Mouse (Mus musculus): ENCODE data around the gene Angptl2.

The Angptl2 gene

DNA sequence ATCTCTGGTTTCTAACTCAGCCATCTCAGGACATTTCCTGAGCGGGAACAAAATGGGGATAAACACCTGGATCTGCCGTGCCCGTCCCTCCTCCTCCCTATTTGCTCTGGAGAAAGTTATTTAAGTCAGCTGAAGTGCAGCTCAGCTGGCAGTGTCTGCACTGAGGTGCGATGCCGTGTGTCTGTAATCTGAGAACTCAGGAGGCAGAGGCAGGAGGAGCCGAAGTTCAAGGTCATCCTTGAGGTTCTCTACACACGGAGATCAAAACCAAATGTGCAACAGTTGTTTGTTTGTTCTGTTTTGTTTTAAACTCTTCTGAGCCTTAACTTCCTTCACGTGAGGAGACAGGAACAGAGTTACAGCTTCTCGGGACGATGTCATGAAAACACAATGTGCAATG lies 14.8 kb downstream of the Angptl2 start:
- no peak for DNase-seq (ENCODE audit: low spot score)

DNA sequence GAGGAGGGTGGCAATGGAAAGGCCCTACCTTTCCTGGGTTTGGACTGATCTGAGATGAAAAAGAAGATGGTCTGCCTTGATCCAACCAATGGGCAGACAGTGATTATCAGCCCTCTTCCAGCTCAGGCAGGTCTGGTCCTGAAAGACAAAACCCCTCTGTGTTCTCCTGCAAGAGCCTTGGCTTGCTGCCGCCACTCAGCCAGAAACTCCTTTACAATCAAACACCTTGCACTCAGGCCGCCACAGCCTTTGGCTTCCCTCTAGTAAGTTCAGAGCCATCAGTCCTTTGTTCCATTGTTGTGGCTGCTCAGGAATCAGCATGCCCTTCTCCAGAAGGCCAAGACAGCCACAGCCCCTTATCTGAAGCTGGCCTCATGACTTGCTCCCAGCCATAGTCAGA lies 15.9 kb downstream of the Angptl2 start:
- no peak for DNase-seq (ENCODE audit: low spot score)

DNA sequence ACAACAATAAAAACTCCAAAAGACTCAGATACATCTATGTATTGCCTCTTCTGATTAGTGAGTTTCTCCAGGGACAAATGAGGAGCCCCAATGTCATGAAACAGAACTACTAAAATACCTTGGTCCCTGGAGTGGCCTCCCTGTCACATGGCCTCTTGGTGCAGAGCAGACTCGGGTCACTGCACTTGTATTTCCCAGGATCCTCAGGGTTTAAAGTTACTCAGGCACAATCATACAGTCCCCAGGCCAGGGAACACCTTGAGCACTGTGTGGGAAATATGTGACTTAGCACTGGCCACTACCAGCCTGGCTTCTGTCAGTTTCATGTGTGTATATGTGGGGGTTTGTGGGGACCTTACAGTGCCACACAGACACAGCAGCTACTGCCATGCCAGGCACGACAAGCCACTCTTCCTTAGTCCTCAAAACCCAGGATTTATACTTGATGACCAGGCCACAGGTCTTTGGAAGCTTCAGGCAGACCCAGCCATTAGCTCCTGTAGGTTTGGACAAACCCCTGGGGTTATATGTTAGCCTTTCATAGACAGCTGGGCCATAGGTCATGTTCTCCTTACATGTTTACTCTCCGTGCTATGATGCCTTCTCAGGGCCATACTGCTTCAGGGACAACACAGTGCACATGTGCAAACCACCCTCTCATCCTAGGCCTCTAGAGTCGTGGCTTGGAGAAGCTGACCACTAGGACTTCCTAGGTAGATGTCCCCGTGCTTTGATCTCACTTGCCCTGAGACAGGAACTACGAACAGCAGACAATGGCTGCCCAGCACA lies 17.1 kb downstream of the Angptl2 start:
- DNase-seq (ENCODE audit: low spot score), result no peak

DNA sequence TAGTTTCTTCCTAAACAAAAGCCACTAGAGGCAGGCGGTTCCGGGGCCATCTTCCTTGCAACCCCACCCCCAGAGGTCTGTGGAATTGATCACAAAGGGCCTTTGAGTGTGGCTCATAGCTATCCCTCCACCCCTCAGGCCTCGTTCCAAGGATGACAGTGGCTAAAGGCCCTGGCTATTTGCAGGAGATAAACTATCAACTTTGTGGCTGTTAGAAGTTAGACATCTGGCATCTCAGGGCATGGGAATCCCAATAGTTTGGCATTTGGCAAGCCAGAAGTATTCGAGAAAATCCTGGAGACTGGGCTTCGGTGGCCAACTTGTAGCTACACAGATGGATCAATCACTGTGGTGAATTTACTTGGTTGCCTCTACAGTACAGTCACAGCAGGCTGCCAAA lies 18.0 kb downstream of the Angptl2 start:
- no peak for DNase-seq (ENCODE audit: low spot score)

DNA sequence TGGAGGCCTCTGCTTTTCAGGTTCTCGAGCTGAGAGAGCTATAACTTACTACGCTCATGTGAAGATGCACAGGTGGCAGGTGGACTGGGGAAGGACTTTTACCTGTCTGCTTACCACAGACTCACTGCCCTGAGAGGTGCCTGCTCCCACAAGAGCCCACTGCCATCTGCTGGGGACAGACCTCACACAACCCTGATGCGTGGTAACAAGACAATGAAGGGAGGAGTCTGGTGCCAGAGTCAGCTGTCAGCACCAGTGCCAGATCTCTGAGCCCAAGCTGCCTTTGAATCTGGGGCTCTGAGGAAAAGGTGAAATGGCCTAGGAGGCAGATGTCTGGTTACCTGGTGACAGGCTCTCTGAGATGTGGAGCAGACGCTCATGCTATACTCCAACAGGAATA lies 19.0 kb downstream of the Angptl2 start:
- no peak for DNase-seq (ENCODE audit: low spot score)

DNA sequence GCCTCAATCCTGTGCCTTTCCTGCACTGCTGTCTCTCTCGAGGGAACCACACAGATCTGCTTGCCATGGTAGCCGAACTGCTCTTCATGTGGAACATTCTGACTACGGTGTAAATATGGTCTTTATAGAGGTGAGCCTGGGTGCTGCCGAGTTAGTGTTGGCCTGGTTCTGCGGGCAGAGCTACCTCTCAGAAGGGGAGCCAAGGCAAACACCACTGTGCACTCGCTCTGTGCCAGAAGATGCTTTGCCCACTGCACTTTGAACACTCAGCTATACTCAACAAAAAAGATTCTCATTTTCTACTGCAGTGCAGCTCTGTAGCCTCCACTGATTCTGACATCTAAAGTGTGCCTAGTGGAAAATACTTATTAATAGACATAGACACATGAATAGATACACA lies 21.7 kb downstream of the Angptl2 start:
- DNase-seq (ENCODE audit: low spot score), result no peak

DNA sequence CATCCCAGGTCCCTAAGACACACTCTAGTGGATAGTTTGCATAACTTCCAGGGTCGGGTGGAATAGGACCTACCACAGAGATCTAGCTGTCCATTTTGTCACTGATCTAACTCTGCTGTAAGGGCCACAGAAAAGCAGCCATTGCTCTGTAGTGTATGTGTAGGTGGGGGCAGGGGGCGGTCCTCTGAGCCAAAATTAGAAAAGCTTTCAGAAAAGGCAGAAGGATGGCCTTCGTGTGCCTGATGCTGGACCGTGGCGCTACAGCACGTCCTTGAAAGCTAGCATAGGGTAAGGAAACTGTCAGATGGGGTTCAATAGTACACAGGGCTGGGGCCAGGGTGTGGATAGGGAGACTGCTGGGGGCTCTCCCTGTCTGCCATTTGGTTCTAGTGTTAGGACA lies 29.0 kb downstream of the Angptl2 start:
- DNase-seq (ENCODE audit: low spot score), result no peak

DNA sequence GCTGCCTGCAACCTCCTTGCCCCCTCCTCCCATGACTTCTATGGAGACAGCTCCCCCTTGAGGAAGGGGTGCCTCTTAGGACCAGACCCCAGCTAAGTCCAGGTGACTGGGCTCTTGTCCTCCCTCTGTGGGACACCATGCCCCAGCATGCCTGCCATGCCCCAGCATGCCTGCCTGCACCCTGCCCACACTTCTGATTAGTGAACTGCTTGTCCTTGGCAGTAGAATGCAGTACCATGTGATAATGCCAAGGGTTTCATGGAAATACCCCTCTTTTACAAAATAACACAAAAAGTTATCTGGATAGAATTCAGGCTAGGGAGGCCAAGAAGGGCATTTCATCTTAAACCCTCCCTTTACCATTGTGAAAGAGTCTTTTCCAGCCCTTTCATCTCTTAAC lies 29.5 kb downstream of the Angptl2 start:
- no peak for DNase-seq (ENCODE audit: low spot score)

DNA sequence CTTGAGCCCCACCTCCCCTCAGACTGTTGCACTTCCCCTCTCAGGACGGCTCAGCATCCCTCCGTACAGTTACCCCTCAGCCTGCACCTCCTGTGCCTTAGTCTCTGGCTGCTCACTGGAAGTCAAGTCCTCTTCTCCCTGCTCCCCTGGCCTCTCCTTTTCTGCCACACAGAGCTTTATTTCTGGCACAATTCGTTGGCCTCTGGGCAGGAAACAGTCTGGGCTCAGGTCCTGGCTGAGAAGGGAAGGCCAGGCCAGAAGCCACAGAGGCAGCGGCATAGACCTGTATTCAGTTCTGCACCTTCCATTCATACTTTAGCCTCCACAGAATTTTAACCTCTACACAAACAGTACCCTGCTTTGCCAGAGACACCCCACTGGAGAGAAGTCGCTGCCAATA lies 31.0 kb downstream of the Angptl2 start:
- DNase-seq (ENCODE audit: low spot score), result no peak

DNA sequence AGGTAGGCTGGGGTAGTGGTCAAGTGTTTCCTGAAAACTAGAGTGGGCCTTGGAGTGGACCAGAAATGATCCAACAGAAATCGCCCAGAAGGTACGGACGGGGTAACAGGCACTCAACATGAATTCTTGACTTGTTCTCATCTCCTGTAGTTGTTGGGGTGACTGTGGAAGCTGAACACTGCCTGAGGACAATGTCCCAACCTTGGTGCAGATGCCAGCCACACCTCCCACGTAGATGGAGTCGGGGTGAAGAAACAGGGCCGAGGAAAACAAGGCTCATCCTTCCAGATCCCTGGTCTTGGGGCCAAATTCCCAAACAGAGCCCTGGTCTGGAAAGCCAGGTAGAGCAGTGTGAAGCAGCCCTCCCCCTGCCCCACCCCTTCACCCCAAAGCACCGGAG lies 32.7 kb downstream of the Angptl2 start:
- DNase-seq (ENCODE audit: low spot score), result no peak

DNA sequence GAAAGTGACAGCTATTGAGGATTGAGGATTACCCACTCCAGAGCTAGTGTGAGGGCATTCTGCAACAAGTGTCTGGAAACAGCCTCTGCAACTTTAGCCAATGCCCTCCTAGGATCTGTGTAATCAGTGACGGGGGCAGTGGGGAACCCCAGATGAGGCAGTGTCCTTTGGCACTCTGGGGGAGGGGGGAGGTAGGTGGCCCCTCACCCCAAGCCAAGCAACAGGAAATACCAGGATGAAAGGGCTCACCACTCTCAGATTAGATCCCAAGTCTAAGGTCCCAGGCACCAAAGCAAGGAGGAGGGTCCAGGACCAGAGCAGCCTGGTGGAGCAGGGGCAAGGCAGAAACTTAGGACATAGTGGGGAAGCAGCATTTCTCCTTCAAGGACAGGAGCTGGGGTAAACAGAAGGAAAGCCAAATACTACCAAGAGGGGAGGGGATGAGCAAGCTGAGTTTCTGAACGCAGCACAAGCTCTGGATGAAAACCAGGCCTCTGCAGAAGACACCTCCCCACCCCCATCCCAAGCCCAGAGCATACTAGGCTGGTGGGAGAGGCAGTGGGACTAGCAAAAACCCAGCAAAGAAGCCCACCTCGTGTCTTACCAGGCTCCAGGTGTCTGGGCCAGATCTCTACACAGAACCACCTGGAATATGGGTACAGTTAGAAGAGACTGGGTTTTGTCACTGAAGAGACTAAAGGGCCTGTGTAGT lies 34.2 kb downstream of the Angptl2 start:
- no peak for DNase-seq (ENCODE audit: low spot score)

DNA sequence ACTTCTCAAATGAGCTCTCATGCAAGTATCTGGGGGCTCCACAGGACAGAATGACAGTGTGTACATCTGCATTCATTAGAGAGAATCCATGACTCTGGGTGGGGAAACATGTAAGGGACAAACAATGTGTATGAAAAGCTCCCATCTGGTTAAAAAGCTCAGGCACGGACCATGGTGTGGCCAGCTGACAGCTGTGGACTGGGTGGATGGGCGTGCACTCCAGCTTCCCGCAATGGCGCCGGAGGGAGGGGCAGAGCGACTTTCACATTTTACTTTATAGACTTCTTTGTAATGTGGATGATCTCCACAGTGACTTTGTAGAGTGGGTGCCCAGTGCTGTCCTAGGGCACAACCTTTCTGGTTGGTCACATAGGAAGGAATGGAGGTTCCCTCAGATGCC lies 36.9 kb downstream of the Angptl2 start:
- DNase-seq (ENCODE audit: low spot score), result no peak

DNA sequence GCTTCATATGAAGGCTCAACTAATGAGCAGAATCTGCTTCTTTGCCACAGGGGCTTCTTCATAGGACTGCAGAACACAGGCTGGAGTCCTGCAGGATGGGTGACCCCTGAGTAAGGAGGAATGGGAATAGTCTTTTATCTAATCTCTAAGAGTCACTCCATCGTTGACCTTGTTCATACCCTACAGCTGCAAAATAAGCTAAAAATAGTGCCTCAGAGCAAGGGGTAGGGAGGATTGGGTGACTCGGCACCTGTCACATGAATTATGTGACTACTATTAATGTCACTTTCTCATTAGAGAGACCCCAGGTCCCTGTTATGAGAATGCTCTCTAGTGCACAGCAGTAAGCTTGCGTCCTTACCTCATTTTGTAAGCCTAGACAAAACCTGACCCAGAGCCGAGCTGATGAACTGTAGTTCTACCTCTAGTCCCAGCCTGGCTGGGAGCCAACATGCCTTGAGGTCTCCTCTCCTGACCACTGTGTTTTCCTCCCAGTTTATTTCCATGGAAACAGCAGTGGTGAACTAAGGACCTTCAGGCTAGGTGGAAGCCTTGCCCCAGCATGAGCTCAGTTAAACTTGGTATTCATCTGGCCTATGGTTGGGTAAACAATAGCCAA lies 37.8 kb downstream of the Angptl2 start:
- no peak for DNase-seq (ENCODE audit: low spot score)

DNA sequence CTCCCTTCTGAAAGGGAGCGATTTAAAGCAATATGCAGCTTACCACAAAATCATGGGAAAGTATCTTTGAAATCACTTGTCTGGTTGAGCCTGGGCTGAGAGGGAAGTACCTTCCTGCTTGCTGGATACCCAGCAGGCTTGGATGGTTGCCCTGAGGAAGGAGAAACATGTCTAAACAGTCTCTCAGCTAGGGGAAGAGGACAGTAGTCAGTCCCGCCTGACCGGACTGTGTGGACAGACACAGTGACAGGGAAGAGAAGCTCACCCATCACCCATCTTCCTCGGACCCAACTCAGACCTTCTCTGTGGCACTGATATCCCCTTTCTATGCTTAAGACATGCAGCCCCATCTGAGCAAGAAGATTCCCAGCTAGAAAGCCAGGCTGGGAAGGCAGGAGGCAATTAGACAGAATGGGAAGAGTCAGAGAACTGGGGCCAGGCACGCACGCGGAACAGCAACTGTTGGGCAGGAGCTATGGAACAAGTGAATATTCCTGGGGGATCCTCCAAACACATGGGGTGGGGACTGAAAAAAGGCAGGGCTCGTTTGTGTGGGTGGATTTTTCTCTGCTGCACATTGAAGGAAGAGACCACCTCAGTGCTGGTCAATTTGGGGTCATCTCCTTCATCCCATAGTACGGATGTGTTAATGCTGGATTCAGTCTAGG lies 38.6 kb downstream of the Angptl2 start:
- no peak for DNase-seq (ENCODE audit: low spot score)

DNA sequence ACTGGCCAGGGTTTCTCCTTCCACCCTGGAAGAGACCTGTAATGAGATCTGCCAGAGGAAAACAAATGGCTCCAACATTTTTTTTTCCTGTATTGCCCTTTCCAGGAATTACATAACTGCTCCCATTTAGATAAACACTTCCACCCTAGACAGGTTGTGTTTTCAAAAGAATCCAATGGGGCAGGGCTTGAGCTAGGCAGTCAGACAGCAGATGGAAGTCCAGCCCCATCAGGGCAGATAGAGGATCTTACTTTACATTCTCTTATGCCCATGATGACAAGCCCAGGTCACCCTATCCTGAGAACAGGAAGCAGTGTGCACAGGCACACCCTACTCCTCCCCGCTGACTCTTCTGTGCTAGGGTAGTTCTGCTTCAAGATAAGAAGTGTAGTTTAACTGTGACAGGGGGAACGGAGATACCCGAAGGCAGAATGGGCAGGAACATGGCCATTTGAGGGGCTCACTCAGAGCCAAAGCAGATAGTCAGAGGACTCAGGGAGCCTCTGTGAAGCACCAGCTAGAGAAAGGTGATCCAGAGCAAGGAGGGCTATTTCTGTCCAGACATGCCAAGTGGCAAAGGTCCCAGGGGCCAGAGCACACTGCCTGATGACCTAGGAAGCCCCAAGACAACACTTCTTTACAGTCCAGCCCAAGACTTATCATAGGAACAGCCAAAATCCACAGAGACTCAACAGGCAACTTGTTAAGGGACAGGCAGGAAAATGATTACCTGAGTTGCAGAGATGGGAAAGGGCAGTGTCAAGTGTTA lies 41.1 kb downstream of the Angptl2 start:
- DNase-seq (ENCODE audit: low spot score), result no peak

DNA sequence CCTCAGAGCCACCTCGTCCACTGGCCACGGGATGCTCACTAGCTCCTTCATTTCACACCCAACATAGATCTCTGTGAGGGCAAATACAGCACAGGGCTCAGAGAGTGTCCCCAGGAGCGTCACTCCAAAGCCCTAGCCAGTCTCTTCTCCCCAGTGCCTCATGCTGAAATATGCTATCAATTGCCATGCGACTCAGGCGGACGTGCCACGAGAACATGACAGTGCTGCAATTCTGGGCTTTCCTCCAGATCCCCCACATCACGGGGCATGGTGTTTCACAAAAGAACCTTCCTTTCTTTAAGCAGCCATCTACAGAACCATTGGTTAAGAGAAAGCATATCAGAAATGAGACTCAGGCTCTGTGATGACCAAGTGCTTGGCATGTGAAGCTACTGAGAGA lies 44.9 kb downstream of the Angptl2 start:
- DNase-seq (ENCODE audit: low spot score), result no peak

DNA sequence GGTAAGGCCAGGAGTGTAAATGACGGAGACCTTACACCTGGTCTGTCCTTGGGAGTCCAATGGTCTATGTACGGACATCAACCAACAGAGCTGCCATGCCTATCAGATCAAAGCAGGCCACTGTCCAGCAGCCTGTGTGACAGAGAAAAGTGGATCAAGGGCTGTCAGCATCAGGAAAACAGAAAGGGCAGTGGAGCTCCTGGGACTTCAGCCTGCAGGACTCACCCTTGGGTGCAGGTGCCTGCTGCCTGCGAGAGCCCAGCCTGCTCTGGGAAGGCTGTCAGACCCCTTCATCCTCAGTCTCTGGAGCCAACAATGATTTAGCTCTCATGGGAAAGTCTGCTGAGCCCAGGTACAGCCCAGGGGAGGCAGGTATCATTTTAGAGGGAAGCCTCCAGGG lies 45.6 kb downstream of the Angptl2 start:
- no peak for DNase-seq (ENCODE audit: low spot score)

DNA sequence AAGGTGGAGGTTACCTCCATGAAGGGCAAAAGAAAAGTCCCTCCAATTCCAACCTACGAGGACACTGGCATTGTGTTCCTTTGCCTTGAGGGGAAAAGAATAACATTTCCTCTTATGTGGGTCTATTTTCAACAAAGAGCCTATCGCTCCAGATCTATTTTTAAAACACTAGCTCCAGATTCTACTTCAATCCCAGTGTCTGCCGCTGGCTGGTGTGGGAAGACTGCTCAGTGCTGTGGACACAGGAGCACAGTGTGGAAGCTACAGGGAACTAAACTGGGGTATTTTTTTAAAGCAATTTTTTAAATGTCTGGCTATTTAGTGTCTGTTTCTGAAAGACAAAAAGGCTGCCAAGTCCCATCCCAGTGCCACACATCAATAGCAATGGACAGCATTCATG lies 49.9 kb downstream of the Angptl2 start:
- no peak for DNase-seq (ENCODE audit: low spot score)

DNA sequence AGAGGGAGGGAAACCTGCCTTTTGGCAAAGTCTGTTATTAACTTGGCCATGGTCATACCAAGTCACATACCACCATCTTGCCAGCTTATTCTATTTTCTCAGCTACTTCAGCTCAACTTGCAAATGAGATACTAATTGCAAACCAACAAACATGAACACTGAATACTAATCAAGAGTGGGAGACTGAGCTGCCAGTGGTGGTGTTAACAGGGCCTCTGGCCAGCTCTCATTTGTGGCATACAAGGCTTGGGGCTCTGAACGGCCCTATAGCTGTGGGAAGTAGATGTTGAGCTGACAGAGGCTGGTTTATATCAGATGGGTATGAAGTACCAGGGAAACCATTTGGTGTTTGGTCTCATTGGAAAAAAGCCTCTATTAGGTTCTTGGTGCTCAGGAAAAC lies 51.2 kb downstream of the Angptl2 start:
- no peak for DNase-seq (ENCODE audit: low spot score)

DNA sequence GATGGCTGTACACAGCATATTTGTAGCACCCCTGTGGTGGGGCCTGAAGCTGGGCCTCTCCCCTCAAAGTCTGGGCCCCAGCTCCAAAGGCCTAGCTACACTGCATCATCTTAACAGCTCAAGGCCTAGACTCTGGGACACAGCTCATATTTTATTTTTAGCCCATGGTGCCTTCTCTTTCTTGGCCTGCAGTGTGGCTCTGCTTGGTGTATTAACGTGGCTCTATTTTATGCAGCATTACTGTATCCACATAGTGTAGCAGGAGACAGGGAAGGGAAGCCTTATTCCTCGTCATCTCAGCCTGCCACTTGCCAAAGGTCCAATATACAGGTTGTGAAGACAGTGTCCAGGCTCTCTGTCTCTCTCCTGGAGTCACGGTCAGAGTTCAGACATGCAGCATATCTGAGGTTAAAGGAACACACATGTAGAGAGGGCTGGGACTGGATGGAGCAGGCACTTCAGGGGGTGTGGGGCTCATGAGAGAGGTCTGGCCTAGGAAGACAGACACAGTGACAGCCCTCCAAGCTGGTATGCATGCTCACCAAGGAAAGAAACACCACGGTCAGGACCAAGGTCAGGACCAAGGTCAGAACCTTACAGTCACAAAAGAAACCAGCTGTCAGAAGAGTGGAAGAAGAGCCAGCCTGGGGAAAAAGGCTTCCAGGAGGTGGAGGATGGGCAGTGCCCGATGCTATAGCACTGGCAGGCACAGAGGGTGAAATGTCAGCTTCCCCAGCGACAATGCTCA lies 52.7 kb downstream of the Angptl2 start:
- no peak for DNase-seq (ENCODE audit: low spot score)

DNA sequence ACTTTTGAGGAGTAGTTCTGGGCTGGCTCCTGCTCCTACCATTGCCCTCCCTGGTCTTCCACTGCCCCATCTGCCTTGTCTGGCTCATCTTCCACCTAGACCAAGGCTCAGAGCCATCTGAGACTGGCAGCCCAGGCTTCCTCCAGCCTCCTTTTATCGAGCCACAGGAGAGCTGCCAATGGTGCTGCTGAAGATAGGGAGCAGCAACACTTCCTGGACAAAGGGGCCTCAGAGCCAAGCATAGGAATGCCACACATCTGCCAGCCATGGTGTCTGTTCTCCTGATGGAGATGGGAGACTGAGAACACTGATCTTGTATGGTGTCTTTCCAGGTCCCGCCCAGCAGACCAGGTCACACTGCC lies 53.2 kb downstream of the Angptl2 start:
- DNase-seq (ENCODE audit: low spot score), result no peak
